Mouse (Mus musculus): Measurements from ENCODE around the gene Katnal1. TPM values are rescaled to one million over a fixed set of nuclear protein-coding genes. Genes with fewer than 3 reads are reported as not detected.

The Katnal1 gene
- total RNA-seq (2014; fragmentation: Nextera tagmentation) (4.4 and 4.6 TPM in 2 replicates), total RNA-seq (2017) (4.4 and 9.3 TPM in 2 replicates)

DNA sequence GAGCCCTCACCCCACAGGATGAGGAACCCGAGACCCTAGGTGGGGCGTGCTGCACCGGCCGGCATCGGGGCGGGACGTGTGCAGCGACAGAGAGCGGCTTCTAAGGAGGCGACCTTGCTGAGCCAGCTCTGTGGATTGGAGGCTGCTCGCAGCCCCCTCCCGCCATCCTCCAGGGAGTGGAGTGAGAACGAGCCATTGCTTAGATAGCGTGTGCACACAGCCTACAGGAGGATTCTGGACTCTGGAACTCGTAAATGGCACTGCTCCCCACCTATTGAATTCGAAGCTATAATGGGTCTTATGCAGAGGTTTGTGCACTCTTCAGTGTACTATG, at the start of gene Katnal1:
Gene Katnal1, minus strand, starts transcription at position 205 of the 334 bp plus-strand sequence.
- ATAC-seq (replicated peaks; ENCODE audit: poor library complexity, severe bottlenecking): no peak

DNA sequence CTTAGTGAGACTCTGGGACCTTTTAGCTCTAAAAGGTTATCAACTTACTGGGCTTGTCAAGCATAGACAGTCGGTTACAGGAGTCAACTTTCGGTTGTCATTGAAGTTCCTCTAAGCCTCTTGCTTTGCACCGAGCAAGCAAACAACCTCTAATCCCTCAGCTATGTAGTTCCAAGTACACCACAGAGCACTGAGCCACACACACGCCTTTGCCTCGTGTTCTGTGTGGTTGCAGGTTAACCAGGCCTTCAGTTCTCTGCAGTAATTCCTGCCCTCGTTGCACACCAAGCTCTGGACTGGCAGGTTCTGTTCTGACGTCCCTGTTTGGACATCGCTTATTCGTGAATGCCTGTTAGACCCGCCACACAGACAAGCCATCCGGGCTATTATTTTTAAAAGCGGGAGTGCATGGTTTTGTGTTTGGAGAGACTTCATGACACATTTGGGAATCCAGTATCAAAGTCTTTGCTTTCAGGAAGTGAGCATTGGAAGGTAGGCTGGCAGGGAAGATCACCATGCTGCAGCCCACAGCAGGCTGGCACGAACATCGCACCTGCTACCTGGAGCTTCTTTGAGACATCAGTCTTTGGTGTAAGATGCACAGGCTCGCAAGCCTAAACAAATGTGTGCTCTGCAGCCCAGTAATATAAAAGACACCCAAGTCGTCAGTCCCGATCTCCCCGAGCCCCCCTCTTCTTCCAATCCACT, 49.5 kb upstream of the Katnal1 start:
- peak; percentile 31 for ATAC-seq (replicated peaks; ENCODE audit: poor library complexity, severe bottlenecking)

DNA sequence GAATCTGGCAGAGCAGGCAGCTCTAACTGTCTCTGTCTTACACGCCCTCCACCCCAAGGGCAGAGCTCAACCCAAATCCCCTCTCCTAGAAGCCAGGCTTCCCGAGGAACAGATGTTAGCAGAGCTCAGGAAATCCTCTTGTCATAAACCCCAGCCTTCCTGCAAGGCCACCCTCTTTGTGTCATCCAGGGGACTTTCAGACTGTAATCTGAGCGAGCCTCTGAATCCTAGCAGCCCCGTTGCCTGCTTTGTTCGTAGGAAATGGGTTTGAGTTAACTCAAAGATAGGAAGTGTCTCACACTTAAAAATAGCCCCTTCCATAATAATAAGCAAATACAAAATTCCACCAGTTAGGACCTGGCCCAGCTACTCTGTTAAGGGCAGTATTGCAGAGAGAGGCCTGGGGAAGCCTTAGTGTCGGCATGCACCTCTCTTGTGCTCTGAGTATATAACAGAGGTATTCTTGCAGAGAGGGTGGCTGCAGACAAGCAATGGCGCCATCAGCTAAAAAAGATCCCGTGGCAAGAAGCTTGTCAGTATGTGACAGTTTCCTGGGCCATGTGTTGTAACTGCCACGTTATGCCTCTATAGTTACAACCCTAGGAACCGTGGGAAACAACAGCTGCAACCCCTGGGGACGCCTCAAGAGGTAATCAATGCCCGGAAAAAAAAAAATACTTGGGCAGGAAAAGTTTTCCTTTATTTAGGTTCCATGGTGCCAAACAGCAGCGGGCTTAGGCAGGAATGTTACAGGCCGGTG, 48.8 kb upstream of the Katnal1 start:
- peak; percentile 40 for ATAC-seq (replicated peaks; ENCODE audit: poor library complexity, severe bottlenecking)

DNA sequence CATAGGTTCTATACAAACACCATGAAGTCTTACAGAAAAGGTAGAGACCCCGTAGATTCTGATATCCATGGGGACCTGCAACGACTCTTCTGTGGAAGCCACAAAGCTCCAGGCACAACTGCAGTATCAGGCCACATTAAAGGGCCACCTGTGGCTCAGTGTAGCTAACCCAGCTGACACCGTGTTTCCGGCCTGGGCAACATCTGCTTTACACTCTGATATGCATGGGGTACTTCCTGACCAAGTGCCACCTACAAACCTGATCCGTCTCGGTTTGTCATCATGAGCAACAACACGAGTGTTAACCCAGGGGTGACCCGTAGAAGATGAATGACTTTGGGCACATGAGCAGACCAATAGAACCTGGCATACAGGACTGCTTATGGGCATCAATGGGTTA, 47.8 kb upstream of the Katnal1 start:
- no peak for ATAC-seq (replicated peaks; ENCODE audit: poor library complexity, severe bottlenecking)

DNA sequence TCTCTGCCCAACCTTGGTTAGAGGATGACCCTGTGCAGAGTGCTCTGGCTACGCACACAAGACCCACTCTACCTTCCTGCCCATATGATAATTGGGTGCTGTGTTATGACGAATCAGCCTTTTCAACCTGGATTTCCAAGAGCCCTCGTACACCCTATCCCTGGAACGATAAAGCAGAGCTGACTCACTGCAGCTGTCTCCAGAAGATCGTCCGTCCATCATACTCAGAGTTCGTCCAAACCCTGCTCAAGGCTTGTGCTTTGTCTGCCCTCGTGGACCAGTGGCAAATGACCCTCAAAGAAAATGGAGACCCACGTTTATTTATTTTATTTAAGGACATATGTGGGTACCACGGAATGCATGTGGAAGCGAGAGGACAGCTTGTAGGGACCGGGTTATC, 45.9 kb upstream of the Katnal1 start:
- no peak for ATAC-seq (replicated peaks; ENCODE audit: poor library complexity, severe bottlenecking)

DNA sequence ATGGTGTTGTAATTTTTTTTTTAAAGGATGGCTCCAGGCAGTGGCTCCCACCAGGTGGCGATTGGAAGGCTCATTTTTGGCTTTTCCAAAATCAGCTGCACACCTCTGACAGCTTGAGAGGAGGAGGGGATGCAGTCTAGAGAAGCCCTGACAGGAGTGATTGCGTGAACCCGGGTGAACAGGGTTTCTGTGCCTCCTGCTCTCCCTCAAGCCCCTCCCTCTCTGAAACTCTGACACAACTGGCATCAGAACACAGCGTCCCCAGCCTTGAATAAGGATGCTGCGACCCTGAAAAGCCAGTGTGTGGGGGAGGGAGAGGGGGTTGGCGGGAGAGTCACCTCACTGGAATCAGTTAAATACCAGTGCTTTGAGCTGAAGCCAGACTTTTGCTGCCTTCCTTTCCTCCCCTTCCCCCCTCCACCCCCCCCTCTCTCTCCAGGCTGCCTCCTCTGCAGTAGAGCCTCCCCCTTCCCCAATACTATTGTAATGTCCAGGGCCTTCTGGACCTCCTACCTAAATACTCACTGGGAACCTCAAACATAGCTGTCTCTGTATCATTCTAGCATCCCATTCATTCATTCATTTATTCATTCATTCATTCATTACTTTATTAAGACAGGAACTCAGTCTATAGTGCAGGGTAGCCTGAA, 44.0 kb upstream of the Katnal1 start:
- no peak for ATAC-seq (replicated peaks; ENCODE audit: poor library complexity, severe bottlenecking)

DNA sequence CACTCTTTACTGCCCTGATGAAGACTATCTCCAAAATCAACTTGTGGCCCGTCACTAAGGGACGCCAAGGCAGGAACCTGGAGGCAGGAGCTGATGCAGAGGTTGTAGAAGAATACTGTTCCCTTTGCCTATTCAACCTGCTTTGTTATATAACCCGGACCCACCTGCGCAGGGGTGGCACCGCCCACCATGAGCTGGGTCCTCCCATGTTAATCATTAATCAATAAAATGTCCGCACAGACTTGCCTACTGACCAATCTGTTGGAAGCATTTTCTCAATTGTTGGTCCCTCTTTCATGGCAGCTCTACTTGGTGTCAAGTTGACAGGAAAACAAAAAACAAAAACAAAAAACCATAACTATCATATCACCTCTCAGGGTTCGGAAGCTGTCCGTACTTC, 43.0 kb upstream of the Katnal1 start:
- no peak for ATAC-seq (replicated peaks; ENCODE audit: poor library complexity, severe bottlenecking)

DNA sequence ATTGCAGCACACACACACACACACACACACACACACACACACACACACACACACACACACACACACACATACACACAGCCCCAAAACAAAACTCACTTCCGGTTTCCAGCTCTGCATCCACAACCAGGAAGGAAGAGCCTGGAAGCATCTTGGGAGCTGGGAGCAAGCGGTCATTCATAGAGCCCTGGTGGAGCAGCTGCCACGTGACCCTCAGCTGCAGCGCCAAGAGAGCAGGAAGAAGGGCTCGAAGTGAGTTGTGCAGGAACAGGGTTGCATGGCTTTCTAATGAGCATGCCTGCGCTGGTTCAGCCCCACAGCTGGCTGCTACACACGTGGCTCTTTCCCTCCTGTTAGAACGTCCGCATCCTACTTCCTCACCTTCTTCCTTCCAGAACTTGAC, 40.5 kb upstream of the Katnal1 start:
- ATAC-seq (replicated peaks; ENCODE audit: poor library complexity, severe bottlenecking): peak; percentile 43

DNA sequence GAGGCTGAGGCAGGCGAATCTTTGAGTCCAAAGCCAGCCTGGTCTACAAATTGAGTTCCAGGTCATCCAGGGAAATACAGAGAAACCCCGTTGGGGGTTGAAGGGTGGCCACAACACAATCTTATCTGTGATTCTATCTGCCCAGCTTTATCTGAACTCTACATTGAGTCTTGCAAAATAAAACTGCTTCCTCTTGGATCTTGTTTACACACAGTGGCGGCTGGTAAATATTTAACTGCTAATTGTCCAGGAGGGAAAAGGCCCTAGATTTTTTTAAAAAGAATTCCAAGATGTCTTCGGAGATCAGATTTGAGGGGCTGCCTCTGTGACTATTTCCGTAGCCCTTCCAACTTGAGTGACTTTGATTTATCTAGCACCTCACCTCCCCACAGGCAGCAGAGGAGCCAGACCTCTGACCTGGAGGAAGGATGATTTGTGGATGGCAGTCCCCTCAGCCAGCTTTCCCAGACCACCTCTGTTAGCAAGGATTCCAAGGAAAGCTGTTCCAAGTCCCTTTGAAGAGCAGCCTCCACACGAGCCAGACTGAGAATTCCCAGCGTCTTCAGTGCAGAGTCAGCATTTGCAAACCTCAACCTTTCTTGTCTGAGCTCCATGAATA, 39.9 kb upstream of the Katnal1 start:
- ATAC-seq (replicated peaks; ENCODE audit: poor library complexity, severe bottlenecking): no peak

DNA sequence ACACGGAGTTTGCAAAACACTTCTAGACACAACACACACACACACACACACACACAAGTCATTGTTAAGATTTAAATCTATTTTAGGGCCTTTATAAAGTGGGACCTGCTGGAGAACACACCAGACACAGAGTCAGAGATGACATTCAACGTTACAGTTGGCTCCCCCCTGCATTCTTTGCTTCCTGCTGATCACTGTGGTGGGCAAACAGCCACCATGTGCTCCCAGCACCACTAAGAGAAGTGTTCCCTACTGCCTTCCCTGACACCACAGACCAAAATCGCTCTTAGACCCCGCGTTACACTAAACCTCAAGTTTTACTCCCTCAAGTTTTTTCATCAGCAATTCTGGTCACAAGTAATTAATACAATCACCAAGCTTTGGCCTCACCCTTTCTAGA, 39.1 kb upstream of the Katnal1 start:
- no peak for ATAC-seq (replicated peaks; ENCODE audit: poor library complexity, severe bottlenecking)

DNA sequence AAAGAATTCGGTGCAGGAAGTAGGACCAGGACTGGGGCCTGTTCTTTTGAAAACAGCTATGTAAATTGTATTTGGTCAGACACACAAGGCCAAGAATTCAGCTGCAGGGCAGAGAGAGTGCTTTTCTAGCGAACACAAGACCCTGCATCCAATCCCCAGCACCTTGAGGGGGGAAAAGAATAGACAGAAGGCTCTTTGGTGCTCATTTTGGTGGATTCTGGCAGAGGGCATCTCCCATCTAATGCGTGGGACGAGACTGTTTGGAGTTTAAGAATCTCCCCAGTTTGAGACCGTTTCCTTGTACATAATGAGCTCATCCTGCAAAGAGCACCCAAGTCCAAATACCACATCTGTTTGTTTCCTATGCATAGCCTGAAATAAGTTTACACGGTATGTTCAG, 37.3 kb upstream of the Katnal1 start:
- ATAC-seq (replicated peaks; ENCODE audit: poor library complexity, severe bottlenecking): no peak

DNA sequence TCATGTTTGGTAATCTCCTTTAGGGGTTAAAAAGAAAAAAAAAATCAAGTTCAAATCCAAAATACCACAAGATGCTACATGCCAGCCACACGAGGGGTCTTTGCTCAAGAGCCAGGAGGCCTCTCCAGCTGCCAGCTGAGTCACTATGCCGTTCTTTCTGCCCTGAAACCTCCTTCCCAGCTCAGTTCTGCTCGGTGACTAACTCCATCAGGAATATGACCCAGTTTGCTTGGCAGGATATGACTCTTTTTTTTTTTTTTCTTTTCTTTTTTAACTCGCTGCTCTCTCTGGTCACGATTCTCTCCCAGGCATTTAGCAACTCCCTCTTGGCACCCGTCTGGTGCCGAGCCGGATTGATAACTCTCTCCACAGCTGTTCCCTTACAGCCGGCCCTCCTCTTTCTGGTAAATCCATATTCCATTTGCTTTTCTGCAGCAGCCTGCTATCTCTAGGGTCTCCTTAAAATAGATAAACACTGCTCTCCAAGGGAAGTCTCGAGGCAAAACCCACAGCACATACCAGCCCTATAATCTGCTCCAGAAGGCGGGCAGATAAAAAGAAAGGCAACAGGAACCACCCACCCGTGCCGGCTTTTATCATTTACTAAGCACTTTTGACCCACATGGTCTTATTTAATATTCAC, 36.7 kb upstream of the Katnal1 start:
- ATAC-seq (replicated peaks; ENCODE audit: poor library complexity, severe bottlenecking): no peak

DNA sequence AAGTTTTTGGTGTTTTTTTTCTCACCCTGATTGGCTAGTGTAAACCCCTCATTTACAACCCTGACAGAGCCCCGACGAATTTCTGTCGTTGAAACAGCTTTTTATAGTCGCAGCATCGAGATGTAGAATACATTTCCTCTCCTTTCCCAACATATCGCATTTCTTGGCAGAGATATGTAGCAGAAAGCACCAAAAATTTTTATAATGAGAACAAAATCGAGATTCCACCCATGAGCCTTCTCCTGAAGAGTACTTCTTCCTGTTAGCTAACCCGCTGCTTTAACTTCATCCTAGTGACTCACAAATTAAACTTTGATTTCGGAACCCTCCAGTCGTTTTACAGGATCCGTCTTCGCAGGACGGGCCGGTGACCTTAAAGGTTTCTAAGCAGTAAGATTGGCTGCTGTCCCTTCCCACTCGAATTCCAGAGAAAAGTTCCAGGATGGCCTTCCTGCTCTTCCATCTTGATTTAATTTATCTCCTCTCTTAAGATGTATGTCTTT, 36.0 kb upstream of the Katnal1 start:
- no peak for ATAC-seq (replicated peaks; ENCODE audit: poor library complexity, severe bottlenecking)

DNA sequence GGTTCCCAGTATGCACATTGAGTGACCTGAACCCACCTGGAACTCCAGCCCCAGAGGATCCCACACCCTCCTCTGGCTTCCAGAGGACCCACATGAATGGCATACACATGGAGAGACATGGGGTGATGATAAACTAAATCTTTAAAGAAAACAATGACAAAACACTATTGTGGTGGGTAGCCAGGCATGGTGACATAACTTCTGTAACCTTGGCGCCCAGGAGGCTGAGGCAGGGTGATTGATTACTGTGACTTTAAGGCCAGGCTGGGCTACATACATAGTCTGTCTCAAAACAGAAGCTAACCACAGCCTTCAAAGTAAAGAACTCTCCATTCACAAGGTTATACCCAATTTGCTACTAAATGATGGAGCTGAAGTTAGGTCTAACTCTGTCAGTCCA, 35.1 kb upstream of the Katnal1 start:
- no peak for ATAC-seq (replicated peaks; ENCODE audit: poor library complexity, severe bottlenecking)

DNA sequence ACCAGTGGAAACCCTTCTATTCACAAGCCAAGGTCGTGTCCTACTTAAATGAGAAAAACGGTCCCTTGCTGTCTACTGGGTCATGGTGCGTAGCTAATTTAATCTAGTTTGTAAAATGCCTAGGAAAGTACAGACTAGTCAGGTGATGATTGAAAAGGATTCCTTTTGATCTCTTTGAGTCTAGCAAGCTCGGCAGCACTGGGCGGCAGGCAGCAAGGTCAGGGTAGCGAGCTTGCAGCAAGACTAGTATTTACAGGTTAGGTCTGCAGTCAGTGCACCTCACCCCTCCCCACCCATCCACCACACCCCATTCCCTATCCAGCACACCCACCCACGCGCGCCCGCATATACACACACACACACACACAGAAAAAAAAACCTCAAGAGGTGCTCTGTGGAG, 31.1 kb upstream of the Katnal1 start:
- ATAC-seq (replicated peaks; ENCODE audit: poor library complexity, severe bottlenecking): no peak

DNA sequence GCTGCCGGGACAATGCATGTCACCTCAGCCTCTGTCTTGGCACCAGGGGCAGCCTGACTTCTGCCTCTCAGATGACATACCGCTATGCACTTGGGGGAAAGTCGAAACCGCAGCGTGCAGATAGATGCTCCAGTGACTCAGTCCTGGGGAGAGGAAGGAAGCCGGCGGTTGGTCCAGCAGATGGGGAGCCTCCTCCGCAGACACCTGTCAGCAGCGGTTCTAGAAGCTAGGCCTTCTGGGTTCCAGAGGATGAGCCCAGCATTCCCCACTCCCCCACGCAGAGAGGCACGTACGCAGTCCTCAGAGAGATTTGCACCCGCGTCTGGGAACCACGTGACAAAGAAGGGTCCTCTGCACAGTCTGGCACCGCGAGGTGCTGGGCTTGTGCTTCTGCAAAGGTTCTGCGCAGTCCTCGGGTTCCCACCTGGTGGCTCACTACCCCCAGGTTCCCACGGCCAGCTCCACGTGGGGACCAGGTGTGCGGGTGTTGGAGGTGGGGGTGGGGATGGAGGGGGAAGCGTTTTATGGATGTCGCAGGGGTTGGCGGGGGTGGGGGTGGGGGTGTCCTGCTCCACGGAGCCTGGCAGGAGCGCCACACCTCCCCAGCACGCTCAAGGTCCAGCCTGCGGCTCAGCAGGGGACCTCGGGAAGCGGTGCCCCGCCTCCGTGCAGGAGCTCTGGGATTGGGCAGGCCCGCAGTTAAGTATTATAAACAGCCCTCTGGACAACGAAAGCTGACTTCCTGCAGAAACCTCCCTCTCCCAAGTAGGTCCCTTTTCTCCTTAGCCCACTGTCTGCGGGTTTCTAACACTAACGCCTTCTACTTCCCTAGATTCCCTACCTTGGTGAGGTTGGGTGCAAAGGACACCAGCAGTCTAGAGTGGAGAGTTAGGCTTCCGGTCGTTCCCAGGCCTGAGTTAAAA, 30.2 kb upstream of the Katnal1 start:
- ATAC-seq (replicated peaks; ENCODE audit: poor library complexity, severe bottlenecking): peak; percentile 81

DNA sequence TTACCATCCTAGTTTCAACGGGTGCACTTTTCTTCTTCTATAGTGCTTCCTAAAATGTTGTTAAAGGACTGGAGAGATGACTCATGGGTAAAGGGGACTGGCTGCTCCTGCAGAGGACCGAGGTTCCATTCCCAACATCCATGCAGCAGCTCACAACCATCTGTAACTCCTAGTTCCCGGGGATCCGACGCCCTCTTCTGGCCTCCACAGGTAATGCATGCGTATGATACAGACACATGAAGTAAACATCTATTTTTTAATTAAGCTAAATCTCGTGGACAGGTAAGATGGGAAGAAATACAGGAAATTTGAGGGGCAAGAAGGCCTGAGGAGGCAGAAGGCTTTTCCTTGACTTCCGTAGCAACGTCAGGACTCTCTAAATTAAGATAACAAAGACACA, 29.2 kb upstream of the Katnal1 start:
- no peak for ATAC-seq (replicated peaks; ENCODE audit: poor library complexity, severe bottlenecking)

DNA sequence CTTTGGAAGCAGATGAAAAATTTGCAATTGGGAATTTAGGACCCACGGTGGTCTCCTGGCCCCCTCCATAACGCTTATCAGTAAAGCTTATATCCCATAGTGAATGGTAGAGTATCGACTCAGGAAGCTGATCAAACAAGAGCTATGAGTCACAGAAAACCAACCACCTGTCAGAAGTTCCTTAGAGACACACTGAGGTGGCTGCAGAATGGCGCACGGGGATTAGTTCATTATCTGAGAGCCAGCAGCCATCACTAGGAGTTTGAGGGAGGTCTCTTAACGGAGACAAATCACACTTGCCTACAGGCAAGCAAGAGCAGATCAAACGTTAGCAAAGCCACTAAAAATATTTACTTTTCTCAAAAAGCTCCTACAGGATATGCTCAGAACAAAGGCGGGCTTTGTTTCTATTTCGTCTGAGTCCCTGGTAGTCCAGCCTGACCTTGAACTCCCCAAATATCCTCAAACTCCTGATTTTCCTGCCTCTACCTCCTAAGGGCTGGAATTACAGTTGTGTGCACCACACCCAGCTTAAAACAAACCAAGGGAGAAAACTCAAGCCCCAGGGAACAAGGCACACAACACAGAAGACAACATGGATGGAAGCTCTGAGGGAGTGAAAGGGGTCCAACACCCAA, 27.9 kb upstream of the Katnal1 start:
- ATAC-seq (replicated peaks; ENCODE audit: poor library complexity, severe bottlenecking): no peak

DNA sequence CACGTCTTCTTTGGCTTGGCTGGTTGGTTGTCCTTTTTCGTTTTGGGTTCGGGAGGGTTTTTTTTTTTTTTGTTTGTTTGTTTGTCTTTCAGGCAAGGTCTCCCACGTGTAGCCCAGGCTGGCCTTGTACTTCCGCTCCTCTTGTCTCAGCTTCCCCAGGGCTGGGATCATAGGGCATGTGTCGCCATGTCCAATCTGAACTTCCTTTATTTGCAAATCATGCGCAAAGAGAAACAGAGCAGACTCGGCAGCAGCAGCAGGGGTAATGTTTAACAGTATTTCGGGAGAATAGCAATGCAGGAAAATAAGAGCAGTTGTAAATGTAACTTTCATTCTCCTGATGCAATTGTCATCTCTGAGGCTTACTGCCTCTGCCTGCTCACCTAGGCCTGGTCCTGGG, 27.0 kb upstream of the Katnal1 start:
- peak; percentile 36 for ATAC-seq (replicated peaks; ENCODE audit: poor library complexity, severe bottlenecking)

Measured in granulocyte monocyte progenitor cell, adult 5-6 weeks (primary cell).